Mouse (Mus musculus) intestine, postnatal 0 days (tissue): Measurements from ENCODE around the gene Rtp3. TPM values are rescaled to one million over a fixed set of nuclear protein-coding genes. Genes with fewer than 3 reads are reported as not detected.

Source experiments
- ATAC-seq: fragments of 200-750 bp; cut with Nextera tagmentation; 2 replicates; pipeline ENCODE4 v1.8.0; 2017; ENCODE audit warnings: mild to moderate bottlenecking, moderate TSS enrichment, moderate library complexity
- H3K27ac ChIP-seq: fragments of 300-500 bp; sonication (generic); 2 replicates; pipeline ENCODE4 v1.5.1; 2014; ENCODE audit warnings: mild to moderate bottlenecking, low read depth, low read length, moderate library complexity
- H3K27me3 ChIP-seq: fragments of 300-500 bp; sonication (generic); replicated peaks from 2 replicates; pipeline ENCODE4 v1.6.1; 2014; ENCODE audit warnings: low read length, mixed read lengths; ENCODE audit not compliant: control insufficient read depth, insufficient read depth
- H3K36me3 ChIP-seq: fragments of 300-500 bp; sonication (generic); 2 replicates; pipeline ENCODE4 v1.6.1; 2014; ENCODE audit warnings: mild to moderate bottlenecking, moderate library complexity; ENCODE audit not compliant: control insufficient read depth, insufficient read depth
- H3K4me1 ChIP-seq: fragments of 300-500 bp; sonication (generic); replicated peaks from 2 replicates; pipeline ENCODE4 v1.6.1; 2014; ENCODE audit warnings: antibody characterized with exemption, low read length, mixed read lengths; ENCODE audit not compliant: control insufficient read depth, insufficient read depth
- H3K4me2 ChIP-seq: fragments of 300-500 bp; sonication (generic); replicated peaks from 2 replicates; pipeline ENCODE4 v1.6.1; 2014; ENCODE audit warnings: low read depth, mild to moderate bottlenecking, moderate library complexity
- H3K4me3 ChIP-seq: fragments of 300-500 bp; sonication (generic); 2 replicates; pipeline ENCODE4 v1.5.1; 2014; ENCODE audit warnings: low read depth, low read length
- H3K9ac ChIP-seq: fragments of 300-500 bp; sonication (generic); 2 replicates; pipeline ENCODE4 v1.6.1; 2014; ENCODE audit warnings: mild to moderate bottlenecking, low read depth, low read length
- H3K9me3 ChIP-seq: fragments of 300-500 bp; sonication (generic); 2 replicates; pipeline ENCODE4 v1.6.1; 2016; ENCODE audit warnings: mixed run types; ENCODE audit not compliant: control insufficient read depth
- CTCF ChIP-seq: sonication (generic); IDR thresholded peaks from 2 replicates; pipeline ENCODE4 v1.5.1; 2016; ENCODE audit warnings: low read depth, mild to moderate bottlenecking, control low read depth, antibody characterized with exemption, moderate library complexity
- WGBS: fragments of 180-500 bp; shearing (Covaris S2); extraction: QIAGEN DNeasy Blood & Tissue Kit; methylation state at CpG from one replicate; pipeline ENCODE4 v1.1.7; 2014; 5-methylcytosine and 5-hydroxymethylcytosine counted together
- polyA plus RNA-seq: library from polyadenylated mRNA; unstranded; fragments of >200 nt; fragmentation: Nextera tagmentation; extraction: Ambion mirVana; gene quantifications from 2 replicates; pipeline ENCODE4 v1.2.1, GENCODE M21; 2015

Rtp3 gene
- polyA plus RNA-seq, 1 experiment from 2014 or later: 0.17 TPM

GRCm38 (mm10) chr9:110954681-110955445 is 35.5 kb downstream of the Rtp3 start:
- H3K4me2 ChIP-seq: no peak overlapping the region
- ATAC-seq: no peak
- no peak for TF ChIP-seq CTCF
- no peaks in the 10 kb centered on the region for H3K4me1 ChIP-seq
- H3K9me3 ChIP-seq: no peaks in the 10 kb centered on the region
- H3K4me3 ChIP-seq: no peak overlapping the region
- no peak overlapping the region for H3K27ac ChIP-seq
- peaks cover 9% of the 10 kb centered on the region; the same call in 1 of the 2 replicates for H3K27me3 ChIP-seq
- no peak overlapping the region for H3K9ac ChIP-seq
- no peaks in the 10 kb centered on the region for H3K36me3 ChIP-seq
- 55% methylated on average over 2 of the region's 2 CpGs for WGBS

GRCm38 (mm10) chr9:110953550-110954461 is 36.6 kb downstream of the Rtp3 start:
- H3K9ac ChIP-seq: no peak overlapping the region
- ATAC-seq: peak; percentile 28; the same call in 1 of the 2 replicates
- no peaks in the 10 kb centered on the region for H3K4me1 ChIP-seq
- WGBS: 2% methylated on average over 44 of the region's 44 CpGs
- peaks cover 9% of the 10 kb centered on the region; the same call in 1 of the 2 replicates for H3K27me3 ChIP-seq
- no peak overlapping the region for H3K27ac ChIP-seq
- H3K36me3 ChIP-seq: no peaks in the 10 kb centered on the region
- peak overlapping the region; percentile 44 for H3K4me3 ChIP-seq
- peak overlapping the region; percentile 85 for H3K4me2 ChIP-seq
- no peaks in the 10 kb centered on the region for H3K9me3 ChIP-seq
- TF ChIP-seq CTCF: peak; percentile 76

DNA sequence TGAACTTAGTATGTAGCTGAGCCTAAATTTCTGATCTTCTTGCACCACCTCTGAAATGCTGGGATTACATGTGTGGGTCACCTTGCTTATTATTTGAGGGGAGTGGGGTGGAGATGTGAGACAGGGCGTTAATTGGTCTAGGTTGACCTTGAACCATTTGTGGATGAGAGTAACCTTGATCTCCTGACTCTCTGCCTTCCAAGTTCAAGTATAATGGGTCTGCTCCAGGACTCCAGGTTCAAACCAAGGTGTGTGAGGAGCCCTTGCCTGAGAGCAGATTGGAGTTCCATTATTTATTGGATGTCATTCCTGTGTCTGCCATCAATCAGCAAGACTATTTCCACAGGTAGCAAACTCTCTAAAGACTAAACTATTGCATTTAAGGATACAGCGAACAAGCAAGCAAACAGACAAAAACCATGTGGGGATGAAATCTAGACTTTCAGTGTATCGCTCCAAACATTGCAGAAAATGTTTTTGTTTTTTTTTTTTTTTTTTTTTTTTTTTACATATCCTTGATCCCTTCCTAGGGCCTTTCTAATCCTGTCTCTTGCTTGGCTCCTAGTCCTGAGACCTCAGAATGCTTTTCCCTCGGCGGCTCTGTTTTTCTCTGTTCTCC is 37.3 kb downstream of the Rtp3 start:
- Histone ChIP-seq H3K9ac (no peak overlapping the region), H3K4me2 (peak overlapping the region; percentile 85), H3K27ac (no peak overlapping the region), H3K27me3 (peaks cover 9% of the 10 kb centered on the region; the same call in 1 of the 2 replicates), H3K4me3 (no peak overlapping the region), H3K4me1 (no peaks in the 10 kb centered on the region), H3K36me3 (no peaks in the 10 kb centered on the region), H3K9me3 (no peaks in the 10 kb centered on the region)
- 49% methylated on average over 5 of the region's 5 CpGs for WGBS
- no peak for ATAC-seq
- no peak for TF ChIP-seq CTCF

DNA sequence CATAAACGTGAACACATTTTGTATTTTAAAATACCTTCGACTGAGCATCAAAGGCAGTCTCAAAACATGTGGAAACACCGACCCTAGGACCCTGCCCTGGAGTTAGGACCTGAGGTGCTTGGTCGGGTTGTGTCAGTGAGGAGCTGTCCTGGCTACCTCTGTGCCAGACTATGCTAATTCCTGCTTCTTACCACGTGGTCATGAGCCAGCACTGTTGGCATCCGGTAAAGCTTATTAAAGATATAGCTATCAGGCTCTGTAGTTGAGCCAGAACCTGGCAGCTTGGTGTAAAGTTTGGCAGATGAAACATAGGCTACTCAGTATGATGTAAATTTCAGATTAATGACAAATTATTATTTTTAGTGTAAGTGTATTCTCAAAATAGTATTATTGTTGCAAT is 38.0 kb downstream of the Rtp3 start:
- Histone ChIP-seq H3K4me1 (no peaks in the 10 kb centered on the region), H3K27ac (no peak overlapping the region), H3K9me3 (no peaks in the 10 kb centered on the region), H3K36me3 (no peaks in the 10 kb centered on the region), H3K4me2 (no peak overlapping the region), H3K27me3 (peaks cover 9% of the 10 kb centered on the region; the same call in 1 of the 2 replicates), H3K9ac (no peak overlapping the region), H3K4me3 (no peak overlapping the region)
- ATAC-seq: no peak
- no peak for TF ChIP-seq CTCF
- WGBS: 60% methylated on average over 6 of the region's 6 CpGs

GRCm38 (mm10) chr9:110951866-110952265 is 38.5 kb downstream of the Rtp3 start:
- Histone ChIP-seq H3K4me2 (no peak overlapping the region), H3K27ac (no peak overlapping the region), H3K27me3 (peaks cover 9% of the 10 kb centered on the region; the same call in 1 of the 2 replicates), H3K4me1 (no peaks in the 10 kb centered on the region), H3K36me3 (no peaks in the 10 kb centered on the region), H3K9me3 (no peaks in the 10 kb centered on the region), H3K4me3 (no peak overlapping the region), H3K9ac (no peak overlapping the region)
- TF ChIP-seq CTCF: no peak
- WGBS: 90% methylated on average over 13 of the region's 13 CpGs
- no peak for ATAC-seq

DNA sequence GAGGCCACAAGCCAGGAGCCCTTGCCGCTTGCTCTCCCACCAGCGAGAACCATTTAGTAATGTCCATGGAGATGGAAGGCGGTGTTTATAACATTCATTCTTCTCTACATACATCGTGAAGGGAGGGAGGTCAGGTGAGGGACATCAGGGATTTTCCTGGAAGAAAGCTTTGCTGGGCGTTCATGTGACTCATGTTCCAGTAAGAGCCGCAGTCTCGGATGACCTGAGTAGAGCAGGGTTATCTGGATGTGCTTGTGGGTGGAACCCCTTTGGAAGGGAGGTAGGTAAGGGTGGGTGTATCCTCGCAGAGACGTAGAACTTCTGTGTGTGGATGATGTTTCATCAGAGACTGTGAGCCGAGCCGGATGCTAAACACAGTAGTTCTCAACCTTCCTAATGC is 39.0 kb downstream of the Rtp3 start, which contains the start of gene Lrrc2:
Gene Lrrc2 (plus strand): TSS at position 149 of the 400 bp plus-strand sequence.
- Histone ChIP-seq H3K36me3 (no peaks in the 10 kb centered on the region), H3K27me3 (peaks cover 9% of the 10 kb centered on the region; the same call in 1 of the 2 replicates), H3K27ac (no peak within 1 kb of the TSS), H3K4me1 (no peaks in the 10 kb centered on the region), H3K4me2 (no peak within 1 kb of the TSS), H3K9me3 (no peaks in the 10 kb centered on the region), H3K4me3 (no peak within 1 kb of the TSS), H3K9ac (no peak within 1 kb of the TSS)
- peak; percentile 28; the same call in 1 of the 2 replicates for ATAC-seq
- no peak for TF ChIP-seq CTCF
- 65% methylated on average over 11 of the region's 11 CpGs for WGBS
